Mouse (Mus musculus) embryonic facial prominence, embryonic 11.5 days (tissue): ENCODE measurements around the gene Arhgap17. TPM values are rescaled to one million over a fixed set of nuclear protein-coding genes. Genes with fewer than 3 reads are reported as not detected.

Source experiments
- ATAC-seq: fragments of 200-750 bp; cut with Nextera tagmentation; replicated peaks from 2 replicates; pipeline ENCODE4 v1.8.0; 2017; ENCODE audit warnings: low read depth; ENCODE audit not compliant: insufficient number of reproducible peaks, low FRiP score, low TSS enrichment
- DNase-seq: peaks from one replicate; pipeline ENCODE4 v3.0.0-alpha.2; 2015; ENCODE audit warnings: low spot score
- H3K27ac ChIP-seq: fragments of 300-500 bp; sonication (generic); replicated peaks from 2 replicates; pipeline ENCODE4 v1.5.1; 2014; ENCODE audit warnings: mild to moderate bottlenecking, low read depth, low read length, control low read depth
- H3K27me3 ChIP-seq: fragments of 300-500 bp; sonication (generic); 2 replicates; pipeline ENCODE4 v1.6.1; 2014; ENCODE audit warnings: mild to moderate bottlenecking, low read length, moderate library complexity, mixed read lengths; ENCODE audit not compliant: control insufficient read depth, insufficient read depth
- H3K36me3 ChIP-seq: fragments of 300-500 bp; sonication (generic); replicated peaks from 2 replicates; pipeline ENCODE4 v1.6.1; 2014; ENCODE audit warnings: low read depth, mild to moderate bottlenecking, low read length, moderate library complexity, mixed read lengths; ENCODE audit not compliant: control insufficient read depth, insufficient read depth
- H3K4me1 ChIP-seq: fragments of 300-500 bp; sonication (generic); 2 replicates; pipeline ENCODE4 v1.6.1; 2014; ENCODE audit warnings: low read length, mixed read lengths; ENCODE audit not compliant: control insufficient read depth, insufficient read depth
- H3K4me2 ChIP-seq: fragments of 300-500 bp; sonication (generic); 2 replicates; pipeline ENCODE4 v1.6.1; 2014; ENCODE audit warnings: low read depth, mild to moderate bottlenecking, control low read depth, low read length, moderate library complexity
- H3K4me3 ChIP-seq: fragments of 300-500 bp; sonication (generic); 2 replicates; pipeline ENCODE4 v1.5.1; 2014; ENCODE audit warnings: low read depth, low read length, control low read depth
- H3K9ac ChIP-seq: fragments of 300-500 bp; sonication (generic); replicated peaks from 2 replicates; pipeline ENCODE4 v1.6.1; 2014; ENCODE audit warnings: mild to moderate bottlenecking, control low read depth, low read length
- H3K9me3 ChIP-seq: fragments of 300-500 bp; sonication (generic); replicated peaks from 2 replicates; pipeline ENCODE4 v1.6.1; 2016; ENCODE audit warnings: mild to moderate bottlenecking, low read length, inconsistent platforms, mixed read lengths; ENCODE audit not compliant: control insufficient read depth
- WGBS: fragments of 180-500 bp; shearing (Covaris S2); extraction: QIAGEN DNeasy Blood & Tissue Kit; methylation state at CpG from one replicate; pipeline ENCODE4 v1.1.7; 2014; 5-methylcytosine and 5-hydroxymethylcytosine counted together
- polyA plus RNA-seq: library from polyadenylated mRNA; unstranded; fragments of >200 nt; fragmentation: Nextera tagmentation; extraction: Ambion mirVana; gene quantifications from 2 replicates; pipeline ENCODE4 v1.2.1, GENCODE M21; 2014

Arhgap17 gene
- polyA plus RNA-seq, 1 experiment from 2014 or later, result 27.1 TPM

DNA sequence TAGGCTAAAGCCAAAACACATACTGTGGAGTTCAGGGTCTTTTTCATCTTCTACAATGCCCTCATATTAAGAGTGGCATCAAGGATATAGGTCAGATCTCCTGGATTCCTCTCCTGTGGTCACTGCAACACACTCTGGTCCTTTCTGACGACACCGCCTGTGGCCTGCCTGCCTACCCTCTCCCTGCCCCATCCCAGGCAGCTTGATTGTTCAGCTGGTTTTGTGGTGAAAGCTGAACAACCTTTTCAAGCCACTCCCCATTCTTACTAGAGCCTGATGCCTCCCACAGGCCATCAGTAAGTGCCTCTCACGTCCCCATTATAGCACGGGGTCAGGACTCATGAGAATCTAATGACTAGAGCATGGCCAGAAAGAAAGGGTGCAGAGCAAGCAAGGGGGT is 80.5 kb downstream of the Arhgap17 start:
- Histone ChIP-seq H3K4me2 (no peak overlapping the region), H3K4me1 (no peaks in the 10 kb centered on the region), H3K9ac (no peak overlapping the region), H3K9me3 (no peaks in the 10 kb centered on the region), H3K27ac (no peak overlapping the region), H3K27me3 (no peaks in the 10 kb centered on the region), H3K36me3 (peaks cover 3% of the 10 kb centered on the region), H3K4me3 (no peak overlapping the region)
- no peak for DNase-seq
- ATAC-seq, result no peak
- WGBS, result 78% methylated on average over 4 of the region's 4 CpGs

DNA sequence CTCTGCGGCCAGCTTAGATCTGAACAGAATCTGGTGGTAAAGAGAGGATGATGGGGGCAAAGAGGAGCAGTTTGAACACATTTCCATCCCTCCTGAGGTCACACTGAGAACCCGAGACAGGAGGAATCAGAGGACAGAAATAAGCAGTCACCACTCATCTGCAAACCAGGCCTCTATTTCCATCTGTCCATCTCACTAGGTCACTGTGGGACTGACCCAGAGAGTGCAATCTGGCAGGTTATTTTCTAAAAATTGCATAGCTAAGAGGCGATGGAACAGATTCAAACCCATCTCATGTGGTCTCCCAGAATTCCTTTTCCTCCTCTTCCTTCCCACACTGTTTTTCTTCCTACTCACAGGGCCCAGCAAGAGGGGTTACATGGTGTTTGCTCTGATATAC is 81.8 kb downstream of the Arhgap17 start:
- H3K27me3 ChIP-seq, result no peaks in the 10 kb centered on the region
- no peaks in the 10 kb centered on the region for H3K9me3 ChIP-seq
- H3K27ac ChIP-seq, result no peak overlapping the region
- 85% methylated on average over 3 of the region's 3 CpGs for WGBS
- no peaks in the 10 kb centered on the region for H3K4me1 ChIP-seq
- ATAC-seq, result no peak
- no peak overlapping the region for H3K9ac ChIP-seq
- DNase-seq, result no peak
- H3K36me3 ChIP-seq, result peaks cover 3% of the 10 kb centered on the region
- H3K4me3 ChIP-seq, result no peak overlapping the region
- no peak overlapping the region for H3K4me2 ChIP-seq

DNA sequence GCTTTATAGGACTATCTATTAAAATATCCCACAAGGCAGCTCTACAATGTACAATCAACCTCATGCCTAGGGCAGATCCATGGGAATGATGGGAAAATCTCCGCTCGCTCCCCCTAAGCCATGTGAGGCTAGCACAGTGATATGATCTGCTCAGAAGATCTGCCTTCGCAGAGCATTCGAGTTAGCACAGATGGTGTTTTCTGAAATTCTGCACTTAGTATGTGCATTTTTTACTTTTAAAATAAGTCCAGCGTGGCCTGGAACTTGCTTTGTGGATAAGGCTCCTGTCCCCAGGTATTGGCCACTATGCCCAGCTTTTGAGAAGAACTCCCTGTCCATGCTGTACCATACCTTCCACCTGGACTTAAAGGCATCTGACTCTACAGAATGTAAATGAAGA is 83.8 kb downstream of the Arhgap17 start:
- Histone ChIP-seq H3K4me1 (no peaks in the 10 kb centered on the region), H3K27ac (no peak overlapping the region), H3K4me3 (no peak overlapping the region), H3K4me2 (no peak overlapping the region), H3K27me3 (no peaks in the 10 kb centered on the region), H3K36me3 (peaks cover 3% of the 10 kb centered on the region; the same call in 1 of the 2 replicates), H3K9me3 (no peaks in the 10 kb centered on the region), H3K9ac (no peak overlapping the region)
- DNase-seq, result no peak
- 96% methylated on average over 5 of the region's 5 CpGs for WGBS
- no peak for ATAC-seq

DNA sequence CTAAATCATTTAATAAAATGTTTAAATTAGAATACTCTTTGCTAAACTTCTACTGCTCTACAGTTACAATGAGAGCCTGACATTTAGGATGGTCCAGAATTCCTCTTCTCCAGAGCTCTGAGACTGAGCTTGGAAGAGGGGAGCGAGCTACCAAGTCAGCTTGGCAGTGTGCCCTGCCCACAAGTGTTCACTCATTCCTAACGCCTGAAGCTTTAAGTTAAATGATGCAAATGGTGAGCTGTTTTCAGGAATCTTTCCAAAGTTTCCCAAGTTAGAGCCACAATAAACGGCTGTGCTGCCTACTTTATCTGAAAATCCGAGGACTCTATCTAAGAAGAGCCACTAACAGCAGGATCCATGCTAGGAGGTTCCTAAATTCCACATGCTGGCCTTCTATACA is 85.9 kb downstream of the Arhgap17 start:
- DNase-seq, result no peak
- 89% methylated on average over 4 of the region's 4 CpGs for WGBS
- Histone ChIP-seq H3K9ac (no peak overlapping the region), H3K4me3 (no peak overlapping the region), H3K4me2 (no peak overlapping the region), H3K27ac (no peak overlapping the region), H3K4me1 (no peaks in the 10 kb centered on the region), H3K36me3 (peaks cover 5% of the 10 kb centered on the region), H3K9me3 (no peaks in the 10 kb centered on the region), H3K27me3 (no peaks in the 10 kb centered on the region)
- no peak for ATAC-seq

DNA sequence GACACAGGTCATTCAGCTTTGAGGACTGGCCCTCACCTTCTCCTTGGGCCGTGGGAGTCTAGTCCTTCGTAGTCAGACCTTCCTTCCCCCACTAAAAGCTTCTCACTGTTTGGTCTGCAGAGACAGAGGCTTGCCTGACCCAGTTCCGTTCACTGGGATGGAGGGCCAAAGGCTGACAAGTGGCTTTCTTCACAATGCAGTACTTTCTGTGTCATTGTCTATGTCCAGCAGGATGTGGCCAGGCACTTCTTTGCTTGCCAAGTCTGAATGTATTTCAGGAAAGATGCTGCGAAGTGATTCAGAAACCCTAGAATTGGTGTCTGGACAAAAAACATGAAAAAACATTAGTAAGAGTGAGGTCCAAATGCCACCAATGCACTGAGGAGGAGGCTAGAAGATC is 89.9 kb downstream of the Arhgap17 start:
- H3K9ac ChIP-seq, result no peak overlapping the region
- H3K4me3 ChIP-seq, result no peak overlapping the region
- ATAC-seq (no peak), DNase-seq (no peak)
- H3K4me1 ChIP-seq, result no peaks in the 10 kb centered on the region
- H3K27me3 ChIP-seq, result no peaks in the 10 kb centered on the region
- WGBS, result 93% methylated on average over 4 of the region's 4 CpGs
- no peak overlapping the region for H3K4me2 ChIP-seq
- H3K27ac ChIP-seq, result no peak overlapping the region
- no peaks in the 10 kb centered on the region for H3K9me3 ChIP-seq
- H3K36me3 ChIP-seq, result peaks cover 2% of the 10 kb centered on the region; the same call in 1 of the 2 replicates

DNA sequence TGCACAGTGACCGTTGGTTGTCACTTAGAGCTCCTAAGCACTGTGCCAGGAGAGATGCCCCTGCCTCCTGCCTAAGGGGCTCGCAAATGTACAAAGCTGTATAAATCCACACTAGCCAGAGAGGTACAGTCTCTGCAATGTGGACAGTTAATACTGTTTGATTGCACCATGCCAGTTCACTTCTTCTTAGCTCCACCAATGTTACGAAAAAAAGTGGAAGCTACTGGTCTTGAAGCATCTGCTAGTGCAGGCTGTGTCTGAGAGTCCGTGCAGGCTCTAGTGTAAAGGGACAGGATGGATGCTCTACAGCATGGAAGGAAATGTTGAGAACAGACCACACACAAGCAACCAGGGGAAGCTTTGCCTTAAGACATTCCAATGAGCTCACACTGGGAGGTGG is 93.1 kb downstream of the Arhgap17 start:
- ATAC-seq (no peak), DNase-seq (no peak)
- no peak overlapping the region for H3K4me3 ChIP-seq
- peaks cover 2% of the 10 kb centered on the region; the same call in 1 of the 2 replicates for H3K36me3 ChIP-seq
- no peak overlapping the region for H3K27ac ChIP-seq
- no peak overlapping the region for H3K4me2 ChIP-seq
- no peaks in the 10 kb centered on the region for H3K9me3 ChIP-seq
- H3K4me1 ChIP-seq, result no peaks in the 10 kb centered on the region
- no peak overlapping the region for H3K9ac ChIP-seq
- H3K27me3 ChIP-seq, result no peaks in the 10 kb centered on the region
- WGBS, result 93% methylated on average over 4 of the region's 4 CpGs

DNA sequence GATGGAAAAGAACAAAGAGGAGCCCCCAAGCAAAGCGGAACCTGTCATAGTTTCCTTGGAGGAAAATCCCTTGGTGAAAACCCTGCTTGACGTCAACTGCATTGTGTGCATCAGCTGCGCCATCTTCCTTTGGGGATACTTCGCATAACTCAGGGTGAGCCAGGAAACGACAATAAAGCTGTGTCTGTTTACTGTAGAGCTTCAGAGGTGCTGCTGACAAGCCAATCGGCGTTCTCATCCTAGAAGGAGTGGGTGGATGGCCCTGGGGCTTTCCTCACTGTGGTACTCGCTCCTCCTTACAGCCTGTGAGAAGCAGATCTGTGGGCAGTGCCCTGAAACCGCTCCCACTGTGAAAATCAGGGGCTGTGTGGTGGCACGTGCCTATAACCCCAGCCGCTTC is 96.7 kb downstream of the Arhgap17 start:
- no peaks in the 10 kb centered on the region for H3K4me1 ChIP-seq
- no peak overlapping the region for H3K27ac ChIP-seq
- ATAC-seq, result no peak
- no peak overlapping the region for H3K9ac ChIP-seq
- no peak for DNase-seq
- H3K27me3 ChIP-seq, result no peaks in the 10 kb centered on the region
- H3K36me3 ChIP-seq, result no peaks in the 10 kb centered on the region; the same call in 1 of the 2 replicates
- H3K4me3 ChIP-seq, result no peak overlapping the region
- H3K9me3 ChIP-seq, result no peaks in the 10 kb centered on the region
- WGBS, result 69% methylated on average over 11 of the region's 11 CpGs
- H3K4me2 ChIP-seq, result no peak overlapping the region

DNA sequence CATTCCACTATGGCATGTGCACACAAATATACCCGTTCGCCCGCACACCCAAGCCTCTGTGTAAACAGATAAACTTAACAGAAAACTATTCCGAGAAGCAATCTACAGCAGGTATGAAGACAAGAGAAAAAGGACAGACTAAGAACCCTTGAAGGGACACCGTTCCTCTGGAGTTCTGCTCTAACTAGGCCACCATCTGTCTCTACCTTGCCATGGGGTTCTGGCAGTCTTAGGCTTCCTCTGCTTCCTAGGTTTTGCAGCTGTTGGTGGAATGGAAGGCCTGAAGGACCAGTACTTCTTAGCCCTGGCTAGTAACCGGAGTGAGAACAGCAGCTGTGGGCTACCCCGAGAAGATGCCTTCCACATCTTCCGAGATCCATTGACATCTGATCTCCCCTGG is 111.6 kb downstream of the Arhgap17 start:
- no peak overlapping the region for H3K9ac ChIP-seq
- ATAC-seq, result no peak
- WGBS, result 87% methylated on average over 8 of the region's 8 CpGs

More for the DNA sequence above, 111.6 kb downstream of the Arhgap17 start:
- no peaks in the 10 kb centered on the region for H3K27me3 ChIP-seq
- H3K36me3 ChIP-seq, result no peaks in the 10 kb centered on the region
- no peaks in the 10 kb centered on the region for H3K4me1 ChIP-seq
- H3K9me3 ChIP-seq, result no peaks in the 10 kb centered on the region
- no peak for DNase-seq
- no peak overlapping the region for H3K4me3 ChIP-seq
- H3K4me2 ChIP-seq, result no peak overlapping the region
- H3K27ac ChIP-seq, result no peak overlapping the region
